Mouse (Mus musculus) intestine, embryonic 15.5 days (tissue): Measurements from ENCODE around the gene Ina. TPM values are rescaled to one million over a fixed set of nuclear protein-coding genes. Genes with fewer than 3 reads are reported as not detected.

Experiments
- ATAC-seq: fragments of 200-750 bp; cut with Nextera tagmentation; 2 replicates; pipeline ENCODE4 v1.8.0; 2017; ENCODE audit warnings: moderate TSS enrichment, moderate library complexity
- H3K27ac ChIP-seq: fragments of 300-500 bp; sonication (generic); 2 replicates; pipeline ENCODE4 v1.5.1; 2015; ENCODE audit warnings: mild to moderate bottlenecking, inconsistent platforms
- H3K27me3 ChIP-seq: fragments of 300-500 bp; sonication (generic); replicated peaks from 2 replicates; pipeline ENCODE4 v1.6.1; 2015; ENCODE audit warnings: inconsistent platforms
- H3K36me3 ChIP-seq: fragments of 300-500 bp; sonication (generic); 2 replicates; pipeline ENCODE4 v1.6.1; 2015; ENCODE audit warnings: inconsistent platforms
- H3K4me1 ChIP-seq: fragments of 300-500 bp; sonication (generic); replicated peaks from 2 replicates; pipeline ENCODE4 v1.6.1; 2015; ENCODE audit warnings: inconsistent platforms
- H3K4me2 ChIP-seq: fragments of 300-500 bp; sonication (generic); replicated peaks from 2 replicates; pipeline ENCODE4 v1.6.1; 2015; ENCODE audit warnings: mild to moderate bottlenecking, inconsistent platforms
- H3K4me3 ChIP-seq: fragments of 300-500 bp; sonication (generic); replicated peaks from 2 replicates; pipeline ENCODE4 v1.5.1; 2015; ENCODE audit warnings: inconsistent platforms
- H3K9ac ChIP-seq: fragments of 300-500 bp; sonication (generic); 2 replicates; pipeline ENCODE4 v1.6.1; 2015; ENCODE audit warnings: inconsistent platforms
- H3K9me3 ChIP-seq: fragments of 300-500 bp; sonication (generic); 2 replicates; pipeline ENCODE4 v1.6.1; 2016; ENCODE audit warnings: inconsistent platforms
- WGBS: fragments of 180-500 bp; shearing (Covaris S2); methylation state at CpG from one replicate; pipeline ENCODE4 v1.1.7; 2015; 5-methylcytosine and 5-hydroxymethylcytosine counted together
- polyA plus RNA-seq: library from polyadenylated mRNA; unstranded; fragments of >200 nt; fragmentation: Nextera tagmentation; extraction: Ambion mirVana; gene quantifications from 2 replicates; pipeline ENCODE4 v1.2.1, GENCODE M21; 2015

Gene Ina
- polyA plus RNA-seq, 1 experiment from 2014 or later, result 14.5 TPM

GRCm38 (mm10) chr19:47005873-47006272 lies 8.6 kb upstream of the Ina start:
- no peaks in the 10 kb centered on the region for H3K36me3 ChIP-seq
- 70% methylated on average over 5 of the region's 5 CpGs for WGBS
- H3K4me1 ChIP-seq, result no peaks in the 10 kb centered on the region
- H3K27me3 ChIP-seq, result no peaks in the 10 kb centered on the region
- no peak overlapping the region for H3K4me2 ChIP-seq
- no peak overlapping the region for H3K4me3 ChIP-seq
- no peak overlapping the region for H3K27ac ChIP-seq
- H3K9ac ChIP-seq, result no peak overlapping the region
- H3K9me3 ChIP-seq, result no peaks in the 10 kb centered on the region
- no peak for ATAC-seq

DNA sequence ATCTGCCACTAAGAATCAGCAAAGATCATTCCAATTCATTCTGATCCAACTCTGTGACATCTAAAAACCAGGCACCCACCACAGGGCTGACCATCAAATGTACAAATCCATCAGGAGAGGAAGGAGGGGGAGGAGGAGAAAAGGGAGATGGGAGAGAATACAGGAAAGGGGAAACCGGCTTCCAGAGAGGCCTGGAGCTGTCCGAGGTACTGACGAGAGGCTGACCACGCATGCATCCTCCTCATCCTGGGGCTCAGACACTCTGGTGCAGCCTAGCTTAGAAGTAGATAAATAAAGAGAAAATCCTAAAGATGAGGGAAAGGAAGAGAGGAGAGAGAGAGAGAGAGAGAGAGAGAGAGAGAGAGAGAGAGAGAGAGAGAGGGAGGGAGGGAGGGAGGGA lies 8.2 kb upstream of the Ina start:
- Histone ChIP-seq H3K4me2 (no peak overlapping the region), H3K27me3 (no peaks in the 10 kb centered on the region), H3K4me3 (no peak overlapping the region), H3K4me1 (no peaks in the 10 kb centered on the region), H3K27ac (no peak overlapping the region), H3K9ac (no peak overlapping the region), H3K9me3 (no peaks in the 10 kb centered on the region), H3K36me3 (no peaks in the 10 kb centered on the region)
- WGBS, result 3% methylated on average over 4 of the region's 4 CpGs
- ATAC-seq, result no peak

- H3K4me3 ChIP-seq, result no peak overlapping the region
- H3K9ac ChIP-seq, result no peak overlapping the region
- H3K27ac ChIP-seq, result no peak overlapping the region
- no peaks in the 10 kb centered on the region for H3K36me3 ChIP-seq
- H3K9me3 ChIP-seq, result no peaks in the 10 kb centered on the region
- H3K27me3 ChIP-seq, result peaks cover 28% of the 10 kb centered on the region
- no peak for ATAC-seq
- WGBS, result 78% methylated on average over 7 of the region's 7 CpGs
- H3K4me1 ChIP-seq, result peaks cover 3% of the 10 kb centered on the region
- no peak overlapping the region for H3K4me2 ChIP-seq
Measured at GRCm38 (mm10) chr19:47009420-47009819, 5.1 kb upstream of the Ina start.

DNA sequence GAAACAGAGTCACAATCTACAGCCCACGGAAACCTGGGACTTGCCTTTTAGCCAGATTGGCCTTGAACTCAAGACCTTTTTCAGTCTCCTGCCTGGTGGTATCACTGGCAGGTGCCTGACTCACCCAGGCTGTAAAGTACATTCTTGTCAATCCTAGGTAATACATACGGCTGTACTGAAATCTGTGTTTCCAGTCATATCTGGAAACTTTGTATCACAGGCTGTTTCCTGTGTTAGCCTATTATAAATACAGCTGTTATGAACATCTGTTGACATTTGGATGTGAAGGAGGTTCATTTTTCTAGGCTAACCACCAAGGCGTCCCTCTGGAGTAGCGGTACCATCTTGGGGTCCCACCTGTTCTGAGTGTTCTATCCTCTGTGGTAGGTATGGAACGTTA lies 4.6 kb upstream of the Ina start:
- peaks cover 8% of the 10 kb centered on the region for H3K4me1 ChIP-seq
- 65% methylated on average over 5 of the region's 5 CpGs for WGBS
- H3K27ac ChIP-seq, result no peak overlapping the region
- no peak for ATAC-seq
- H3K9ac ChIP-seq, result no peak overlapping the region
- H3K4me3 ChIP-seq, result no peak overlapping the region
- no peaks in the 10 kb centered on the region for H3K36me3 ChIP-seq
- no peaks in the 10 kb centered on the region for H3K9me3 ChIP-seq
- H3K27me3 ChIP-seq, result peaks cover 33% of the 10 kb centered on the region
- H3K4me2 ChIP-seq, result no peak overlapping the region

- no peak overlapping the region for H3K4me3 ChIP-seq
- H3K27ac ChIP-seq, result no peak overlapping the region
- H3K9me3 ChIP-seq, result no peaks in the 10 kb centered on the region
- H3K9ac ChIP-seq, result no peak overlapping the region
- H3K36me3 ChIP-seq, result no peaks in the 10 kb centered on the region
- H3K27me3 ChIP-seq, result peaks cover 50% of the 10 kb centered on the region
- H3K4me1 ChIP-seq, result peaks cover 16% of the 10 kb centered on the region
- 87% methylated on average over 15 of the region's 15 CpGs for WGBS
- ATAC-seq, result no peak
- no peak overlapping the region for H3K4me2 ChIP-seq
Measured at GRCm38 (mm10) chr19:47012521-47013130, 1.9 kb upstream of the Ina start.

DNA sequence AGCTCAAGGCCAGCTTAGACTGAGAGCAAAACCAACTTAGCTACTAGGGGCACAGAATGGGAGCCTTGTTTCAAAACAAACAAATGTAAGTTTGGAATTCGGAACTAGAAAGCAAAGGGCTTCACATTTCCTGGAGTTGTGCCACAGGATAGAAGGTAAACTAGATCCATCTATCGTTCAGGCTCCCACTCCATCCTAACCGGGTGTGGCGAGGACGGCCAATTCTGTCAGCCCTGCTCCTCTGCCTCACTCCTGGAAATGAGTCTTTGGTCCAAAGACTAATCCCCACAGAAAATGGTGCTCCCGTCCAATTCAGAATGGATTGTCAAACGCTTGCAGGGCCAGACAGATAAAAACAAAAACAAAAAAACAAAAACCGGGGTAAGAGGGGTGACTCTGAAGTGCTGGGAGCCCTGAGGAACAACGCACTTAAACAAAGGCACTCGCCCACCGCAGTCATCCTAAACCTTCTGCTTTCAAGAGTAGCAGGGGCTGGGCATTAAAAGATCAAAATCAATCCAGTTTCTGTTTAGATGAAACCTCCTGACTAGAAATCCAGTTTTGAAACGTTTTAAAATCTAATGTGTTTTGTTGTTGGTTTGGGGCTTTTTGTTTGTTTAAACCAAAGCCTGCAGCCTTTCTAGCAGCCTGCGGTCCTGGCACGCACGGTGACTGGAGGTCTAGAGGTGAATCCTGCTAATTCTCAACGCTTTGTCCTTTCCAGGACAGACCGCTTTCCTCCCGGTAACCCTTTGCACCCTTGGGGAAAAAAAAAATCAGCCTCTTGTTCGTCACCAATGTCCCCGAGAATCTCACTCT lies 949 bp upstream of the Ina start:
- H3K36me3 ChIP-seq, result no peaks in the 10 kb centered on the region
- 12% methylated on average over 20 of the region's 20 CpGs for whole genome bisulfite sequencing
- H3K27ac ChIP-seq, result no peak overlapping the region
- H3K27me3 ChIP-seq, result peaks cover 57% of the 10 kb centered on the region
- H3K4me1 ChIP-seq, result peaks cover 16% of the 10 kb centered on the region
- no peaks in the 10 kb centered on the region for H3K9me3 ChIP-seq
- H3K9ac ChIP-seq, result no peak overlapping the region
- no peak for ATAC-seq
- no peak overlapping the region for H3K4me3 ChIP-seq
- H3K4me2 ChIP-seq, result peak overlapping the region; percentile 93

GRCm38 (mm10) chr19:47014159-47014446 lies 395 bp upstream of the Ina start:
- peak overlapping the region; percentile 37 for H3K4me3 ChIP-seq
- H3K27me3 ChIP-seq, result peaks cover 57% of the 10 kb centered on the region
- 4% methylated on average over 11 of the region's 11 CpGs for WGBS
- no peaks in the 10 kb centered on the region for H3K36me3 ChIP-seq
- H3K27ac ChIP-seq, result no peak overlapping the region
- H3K4me1 ChIP-seq, result peaks cover 16% of the 10 kb centered on the region
- H3K9ac ChIP-seq, result no peak overlapping the region
- H3K4me2 ChIP-seq, result peak overlapping the region; percentile 93
- no peaks in the 10 kb centered on the region for H3K9me3 ChIP-seq
- ATAC-seq, result no peak

GRCm38 (mm10) chr19:47015396-47015795 lies 898 bp downstream of the Ina start:
- peaks cover 16% of the 10 kb centered on the region for H3K4me1 ChIP-seq
- peaks cover 57% of the 10 kb centered on the region for H3K27me3 ChIP-seq
- H3K9ac ChIP-seq, result no peak overlapping the region
- peak overlapping the region; percentile 93 for H3K4me2 ChIP-seq
- no peaks in the 10 kb centered on the region for H3K9me3 ChIP-seq
- WGBS, result 2% methylated on average over 37 of the region's 37 CpGs
- H3K4me3 ChIP-seq, result peak overlapping the region; percentile 37
- H3K27ac ChIP-seq, result peak overlapping the region; percentile 17; the same call in 1 of the 2 replicates
- peak; percentile 24; the same call in 1 of the 2 replicates for ATAC-seq
- no peaks in the 10 kb centered on the region for H3K36me3 ChIP-seq

GRCm38 (mm10) chr19:47015965-47016364 lies 1.5 kb downstream of the Ina start:
- no peak overlapping the region for H3K27ac ChIP-seq
- no peak for ATAC-seq
- H3K4me1 ChIP-seq, result peaks cover 16% of the 10 kb centered on the region
- H3K36me3 ChIP-seq, result no peaks in the 10 kb centered on the region
- H3K4me2 ChIP-seq, result no peak overlapping the region
- no peak overlapping the region for H3K9ac ChIP-seq
- no peaks in the 10 kb centered on the region for H3K9me3 ChIP-seq
- H3K27me3 ChIP-seq, result peaks cover 57% of the 10 kb centered on the region
- 4% methylated on average over 9 of the region's 9 CpGs for WGBS
- H3K4me3 ChIP-seq, result peak overlapping the region; percentile 37

GRCm38 (mm10) chr19:47016487-47016886 lies 2.0 kb downstream of the Ina start:
- Histone ChIP-seq H3K4me1 (peaks cover 16% of the 10 kb centered on the region), H3K27ac (no peak overlapping the region), H3K9me3 (no peaks in the 10 kb centered on the region), H3K27me3 (peaks cover 57% of the 10 kb centered on the region), H3K4me2 (no peak overlapping the region), H3K36me3 (no peaks in the 10 kb centered on the region), H3K9ac (no peak overlapping the region), H3K4me3 (peak overlapping the region; percentile 37; the same call in 1 of the 2 replicates)
- 0% methylated on average over 15 of the region's 15 CpGs for WGBS
- no peak for ATAC-seq

GRCm38 (mm10) chr19:47017831-47018230 lies 3.3 kb downstream of the Ina start:
- Histone ChIP-seq H3K4me2 (no peak overlapping the region), H3K4me3 (no peak overlapping the region), H3K36me3 (no peaks in the 10 kb centered on the region), H3K4me1 (peaks cover 16% of the 10 kb centered on the region), H3K27ac (no peak overlapping the region), H3K9ac (no peak overlapping the region), H3K27me3 (peaks cover 46% of the 10 kb centered on the region), H3K9me3 (no peaks in the 10 kb centered on the region)
- ATAC-seq, result no peak
- 4% methylated on average over 3 of the region's 3 CpGs for WGBS

DNA sequence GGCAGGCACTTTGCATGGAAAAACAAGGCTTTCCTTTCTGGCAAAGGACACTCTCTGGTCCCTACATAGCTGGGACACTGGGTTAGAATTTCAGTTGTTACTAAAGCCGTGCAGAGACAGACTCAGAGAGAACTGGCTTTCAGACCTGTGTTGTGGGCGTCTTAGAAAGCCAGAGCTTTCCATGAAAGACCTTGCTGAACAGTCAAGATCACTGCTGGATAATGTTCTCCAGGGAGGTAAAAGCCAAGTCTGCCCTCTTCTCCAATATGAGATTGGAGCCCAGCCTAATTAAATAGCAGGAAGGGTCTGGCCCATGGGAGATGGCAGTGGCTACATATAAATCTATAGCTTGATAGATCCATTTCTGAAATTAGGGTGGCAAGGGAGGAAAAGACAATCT lies 3.8 kb downstream of the Ina start:
- ATAC-seq, result no peak
- WGBS, result 48% methylated on average over 2 of the region's 2 CpGs
- Histone ChIP-seq H3K4me3 (no peak overlapping the region), H3K36me3 (no peaks in the 10 kb centered on the region), H3K27me3 (peaks cover 41% of the 10 kb centered on the region), H3K27ac (no peak overlapping the region), H3K4me1 (peaks cover 16% of the 10 kb centered on the region), H3K4me2 (no peak overlapping the region), H3K9me3 (no peaks in the 10 kb centered on the region), H3K9ac (no peak overlapping the region)

DNA sequence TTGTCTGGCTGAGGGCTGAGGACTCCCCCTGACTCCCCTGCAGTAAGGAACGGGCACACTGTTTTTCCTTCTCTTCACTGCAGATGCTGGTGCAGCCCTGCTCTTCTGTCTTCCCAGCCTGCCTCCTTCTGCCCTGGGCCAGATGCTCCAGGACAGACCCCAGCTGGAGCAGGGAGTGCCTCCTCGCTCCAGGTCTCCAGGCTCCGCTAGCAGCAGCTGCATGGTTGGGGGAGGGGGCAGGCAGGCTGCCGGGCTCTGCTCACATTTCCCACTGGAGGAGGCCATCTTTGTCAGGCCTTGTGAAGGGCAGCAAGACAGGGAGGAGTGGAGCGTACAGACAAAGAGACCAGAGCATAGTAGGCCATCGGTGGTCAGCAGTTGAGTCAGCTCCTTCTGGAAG lies 4.8 kb downstream of the Ina start:
- H3K36me3 ChIP-seq, result no peaks in the 10 kb centered on the region
- peaks cover 14% of the 10 kb centered on the region for H3K4me1 ChIP-seq
- no peak for ATAC-seq
- H3K4me2 ChIP-seq, result no peak overlapping the region
- peaks cover 31% of the 10 kb centered on the region for H3K27me3 ChIP-seq
- H3K27ac ChIP-seq, result no peak overlapping the region
- 28% methylated on average over 6 of the region's 6 CpGs for WGBS
- no peaks in the 10 kb centered on the region for H3K9me3 ChIP-seq
- H3K9ac ChIP-seq, result no peak overlapping the region
- no peak overlapping the region for H3K4me3 ChIP-seq
